Mouse (Mus musculus) 3T3-L1 (cell line): ENCODE results near the gene Gm45799.

Experiments used
- DNase-seq: peaks from one replicate; pipeline ENCODE4 v3.0.0-alpha.2; 2015; ENCODE audit warnings: low read depth, low spot score

Gene Gm45799

DNA sequence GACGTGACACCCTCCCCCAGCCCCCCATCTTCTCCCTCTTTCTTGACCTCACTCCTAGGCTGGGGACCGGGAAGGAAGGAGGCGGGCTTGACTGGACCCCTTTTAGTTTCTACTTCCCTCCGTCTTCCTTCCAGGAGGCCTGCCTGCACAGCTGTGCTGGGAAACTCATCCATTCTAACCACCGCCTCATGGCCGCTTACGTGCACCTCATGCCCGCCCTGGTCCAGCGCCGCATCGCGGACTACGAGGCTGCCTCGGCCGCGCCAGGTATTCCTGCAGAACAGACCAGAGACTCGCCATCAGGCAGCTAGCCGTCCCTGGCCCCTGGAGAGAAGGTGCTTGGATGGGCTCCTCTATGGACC is 523 bp downstream of the Gm45799 start:
- no peak for DNase-seq

DNA sequence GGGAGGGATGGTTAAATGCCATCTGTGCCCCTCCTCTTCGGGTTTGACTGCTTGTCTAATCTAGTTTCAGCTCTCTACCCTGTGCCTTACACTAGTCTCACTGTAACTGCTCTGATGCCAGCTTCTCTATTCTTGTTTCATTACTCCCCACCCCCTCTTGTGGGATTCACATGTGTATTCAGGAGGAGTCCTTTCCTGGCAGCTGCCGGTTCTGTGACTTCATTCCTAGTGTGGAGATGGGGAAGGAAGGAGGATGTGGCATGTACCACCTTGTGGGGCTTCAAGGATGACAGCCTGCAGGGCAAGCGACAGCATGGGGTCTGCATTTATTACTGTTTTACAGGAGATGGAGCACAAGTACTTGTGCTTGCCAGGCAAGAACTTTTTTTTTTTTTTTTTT is 1.6 kb downstream of the Gm45799 start:
- peak; percentile 46 for DNase-seq

DNA sequence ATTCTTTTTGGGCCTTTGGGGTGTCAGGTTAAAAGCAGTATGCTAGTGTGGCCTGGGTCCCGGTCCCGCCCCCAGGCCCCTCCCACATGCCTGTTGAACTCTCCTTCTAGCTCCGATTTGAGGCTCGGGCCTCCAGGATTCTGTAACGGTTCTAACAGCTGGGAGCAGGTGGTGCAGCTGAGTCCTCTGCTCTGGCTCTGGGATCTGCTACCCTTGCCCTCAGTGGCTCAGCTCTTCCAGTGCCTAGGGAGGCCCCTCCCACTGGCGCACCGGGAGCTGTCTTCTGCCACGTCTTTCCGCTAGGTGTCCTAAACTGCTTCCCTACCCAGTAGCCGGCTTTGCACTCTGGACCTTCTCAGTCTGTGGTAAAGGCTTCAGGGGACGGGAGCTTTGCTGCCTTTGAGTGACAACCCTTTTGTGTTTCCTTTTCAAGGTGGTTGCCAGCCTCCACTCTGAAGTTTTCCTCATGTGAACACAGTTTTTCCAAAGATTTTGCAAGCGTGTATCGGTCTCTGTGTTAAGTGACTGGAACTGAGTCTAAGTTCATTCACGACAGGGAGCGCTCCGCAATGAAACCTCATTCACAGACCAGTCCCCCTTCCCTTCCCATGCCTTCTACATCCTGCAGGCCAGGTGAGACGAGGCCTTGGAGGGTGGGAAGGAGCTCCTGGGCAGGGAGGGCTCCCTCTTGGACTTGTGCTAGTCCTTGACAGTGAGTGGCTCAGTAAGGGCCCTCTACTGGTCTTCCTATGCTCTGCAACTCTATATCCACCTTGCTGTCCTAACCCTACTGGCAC is 10.5 kb downstream of the Gm45799 start, which contains the start of gene Dnhd1:
Gene Dnhd1, plus strand, starts transcription at position 189 of the 797 bp plus-strand sequence.
- DNase-seq, result peak; percentile 86

DNA sequence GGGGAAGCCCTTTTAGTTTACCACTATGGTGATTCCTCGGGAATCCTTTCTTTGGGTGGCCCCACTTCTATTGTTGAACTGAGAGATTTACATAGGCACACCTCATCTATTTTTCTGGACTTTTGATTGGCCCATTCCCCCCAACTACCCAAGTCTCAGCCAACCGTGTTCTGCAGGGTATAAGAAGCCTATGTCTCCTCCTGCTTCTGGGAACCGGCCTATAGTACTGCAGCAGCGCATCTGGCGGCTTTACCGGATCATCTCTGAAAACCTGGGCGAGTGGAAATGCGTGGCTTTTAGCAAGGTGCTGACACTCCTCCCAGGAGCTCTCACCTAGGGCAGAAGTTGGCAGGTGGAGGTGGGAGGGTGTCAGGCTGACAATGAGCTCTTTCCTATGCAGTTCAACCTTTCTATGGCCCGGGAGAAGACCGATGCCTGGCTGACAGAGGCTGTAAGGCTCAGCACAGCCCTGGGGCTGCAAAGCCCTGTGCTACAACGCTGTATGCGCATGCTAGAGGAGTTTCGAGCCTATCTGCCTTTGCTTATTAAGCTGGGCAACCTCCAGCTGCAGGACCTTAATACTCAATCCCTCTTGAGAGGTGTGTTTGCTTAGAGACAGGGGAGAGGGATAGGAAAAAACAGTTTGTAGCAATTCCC is 45.3 kb downstream of the Gm45799 start:
- DNase-seq, result no peak

DNA sequence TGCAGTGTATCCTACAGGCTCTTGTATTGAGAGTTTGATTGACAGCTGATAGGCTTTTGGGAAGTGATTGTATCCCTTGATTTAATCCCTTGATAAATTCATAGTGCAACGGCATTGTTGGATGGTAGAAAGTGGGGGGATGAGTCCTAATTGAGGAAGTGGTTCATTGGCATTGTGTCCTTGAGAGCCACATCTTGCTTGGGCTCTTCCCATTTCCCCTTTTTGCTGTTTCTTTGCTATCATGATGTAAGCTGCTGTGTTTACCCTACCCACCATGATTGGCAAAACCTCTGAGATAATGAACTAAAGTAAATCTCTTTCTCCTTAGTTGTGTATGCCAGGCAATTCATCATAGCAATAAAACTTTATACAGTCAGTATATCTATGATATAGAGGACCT is 50.5 kb downstream of the Gm45799 start:
- no peak for DNase-seq

DNA sequence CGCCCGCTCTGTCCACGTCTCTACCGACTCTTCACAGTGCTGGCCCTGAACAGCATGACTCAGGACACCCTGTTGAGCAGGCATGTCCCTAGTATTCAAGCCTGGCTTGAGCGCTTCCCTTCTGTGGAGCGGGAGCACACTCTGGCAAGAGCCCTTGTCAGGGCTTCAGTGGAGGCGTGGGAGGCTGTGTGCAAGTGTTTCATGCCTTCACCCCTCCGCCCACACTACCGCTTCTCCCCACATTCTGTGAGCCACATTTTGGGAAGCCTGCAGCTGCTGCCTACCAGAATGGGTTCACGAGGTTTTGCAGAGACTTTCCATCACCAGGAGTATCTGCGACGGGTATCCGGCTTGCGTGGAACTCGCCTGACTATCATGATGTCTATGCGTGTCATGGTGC is 62.8 kb downstream of the Gm45799 start:
- DNase-seq, result no peak

DNA sequence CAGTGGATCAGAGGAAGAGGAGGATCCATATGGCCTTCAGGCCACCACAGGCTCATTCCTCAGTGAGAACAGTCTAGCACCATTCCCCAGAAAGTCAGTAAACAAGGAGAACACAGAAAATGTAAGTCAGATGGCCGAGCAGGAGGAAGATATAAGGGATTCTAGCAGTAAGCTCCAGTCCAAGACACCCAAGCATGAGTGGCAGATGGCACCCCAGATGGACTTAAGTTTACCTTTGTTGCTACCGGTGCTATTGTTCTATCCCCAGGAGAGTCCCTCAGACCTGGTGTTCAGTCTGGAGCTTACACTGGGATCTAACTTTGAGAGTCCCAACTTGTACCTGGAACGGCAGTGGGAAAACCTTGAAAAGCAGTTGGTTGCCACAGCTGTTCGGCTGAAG is 63.5 kb downstream of the Gm45799 start:
- DNase-seq, result no peak

DNA sequence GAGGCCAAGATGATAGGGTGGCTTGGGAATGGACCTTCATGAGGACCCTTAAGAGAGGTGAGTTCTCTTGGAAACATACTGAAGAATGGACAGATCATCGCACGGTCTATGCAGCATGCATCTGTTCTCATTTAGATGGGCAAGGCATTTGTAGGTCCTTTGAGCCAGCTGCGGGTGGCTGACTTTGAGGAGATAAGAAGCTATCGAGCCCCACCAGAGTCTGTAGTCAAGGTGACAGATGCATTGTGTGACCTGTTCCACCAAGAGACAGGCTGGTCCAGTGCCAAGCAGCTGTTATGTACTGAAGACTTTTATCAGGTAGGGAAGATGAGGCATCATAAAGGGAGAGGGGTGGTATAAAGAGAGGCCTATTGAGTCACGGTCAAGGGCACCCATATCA is 68.4 kb downstream of the Gm45799 start:
- no peak for DNase-seq

DNA sequence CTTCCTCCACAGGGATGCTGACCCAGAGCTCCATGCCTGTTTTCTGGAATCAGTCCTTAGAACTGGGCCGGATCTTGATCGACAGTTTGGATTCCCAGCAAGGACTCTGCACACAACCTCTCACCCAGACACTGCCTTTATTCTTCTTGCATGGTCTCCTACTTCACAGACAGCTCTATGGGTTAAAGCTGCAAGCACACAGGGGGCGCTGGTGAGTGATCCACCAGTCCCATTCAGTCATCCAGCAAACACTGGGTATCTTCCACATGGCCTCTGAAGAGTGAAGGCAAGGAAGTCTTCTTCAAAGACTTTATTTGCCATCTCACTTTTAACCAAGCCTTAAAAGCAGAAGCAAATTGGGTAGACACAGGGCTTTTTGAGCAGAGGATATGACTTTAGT is 75.0 kb downstream of the Gm45799 start:
- no peak for DNase-seq

DNA sequence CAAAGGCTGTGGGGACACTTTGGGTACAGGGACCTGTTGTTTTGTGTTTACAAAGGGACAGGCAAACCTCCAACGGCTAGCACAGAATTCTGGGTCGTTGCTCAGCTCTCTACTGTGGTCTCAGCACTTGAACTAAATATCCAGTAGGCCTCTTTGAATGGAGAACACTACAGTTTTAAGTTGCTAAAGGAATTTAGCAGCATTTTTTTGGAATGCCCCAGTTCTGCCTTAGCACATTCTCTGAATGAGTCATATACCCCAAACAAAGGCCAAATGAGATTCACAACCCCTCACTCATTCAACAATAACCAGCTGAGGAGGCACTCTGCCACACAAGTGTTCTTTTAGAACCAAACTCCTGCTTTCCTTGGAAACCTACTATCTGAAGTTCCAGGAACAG is 81.6 kb downstream of the Gm45799 start:
- no peak for DNase-seq

DNA sequence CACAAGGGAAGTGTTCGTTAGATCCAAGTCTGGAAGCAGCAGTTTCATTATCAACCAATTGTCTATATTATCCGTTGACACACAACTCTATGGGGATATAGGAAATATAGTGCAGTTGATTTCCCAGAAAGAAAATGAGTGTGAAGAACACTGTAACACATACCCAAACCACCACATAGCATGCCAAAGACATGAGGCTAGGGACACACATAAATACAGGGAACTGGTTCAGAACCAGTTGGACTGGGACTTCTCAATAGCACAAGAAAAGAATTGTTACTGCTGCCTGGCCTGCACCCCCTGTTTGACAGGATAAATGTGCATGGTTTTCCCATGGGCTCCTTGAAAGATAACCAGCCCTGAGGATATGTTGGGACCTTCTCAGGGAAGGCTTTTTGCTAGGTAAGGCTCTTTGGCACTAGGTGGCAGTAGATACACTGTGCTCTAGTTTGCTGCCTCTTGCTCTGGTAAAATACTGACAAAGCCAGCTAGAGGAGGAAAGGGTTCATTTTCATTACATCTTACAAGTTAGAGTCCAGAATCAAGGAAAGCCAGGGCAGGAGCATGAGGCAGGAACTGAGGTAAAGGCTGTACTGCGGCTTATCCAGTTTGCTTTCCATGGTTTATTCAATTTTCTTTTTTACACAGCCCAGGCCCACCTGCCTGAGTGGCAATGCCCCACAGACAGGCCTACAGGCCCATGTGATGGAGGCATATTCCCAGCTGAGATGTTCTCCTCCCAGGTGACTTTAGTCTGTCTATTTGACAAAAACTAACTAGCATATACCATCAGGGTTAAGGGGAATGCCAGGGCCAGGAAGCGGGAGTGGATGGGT is 86.0 kb downstream of the Gm45799 start:
- DNase-seq, result peak; percentile 82

DNA sequence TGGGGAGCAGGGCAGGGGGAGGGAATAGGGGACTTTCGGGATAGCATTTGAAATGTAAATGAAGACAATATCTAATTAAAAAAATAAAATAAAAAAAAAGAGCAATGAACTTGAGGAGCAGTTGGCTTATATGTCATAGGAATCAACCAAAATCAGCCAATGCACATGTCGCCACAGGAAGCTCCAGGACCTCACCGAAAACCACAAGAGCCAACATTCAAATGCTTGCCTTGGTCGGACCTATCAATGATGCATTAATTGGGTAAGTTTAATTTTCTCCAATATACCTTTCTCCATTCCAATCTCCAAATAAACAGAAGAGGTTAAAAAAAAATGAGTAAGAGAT is 86.6 kb downstream of the Gm45799 start:
- no peak for DNase-seq

DNA sequence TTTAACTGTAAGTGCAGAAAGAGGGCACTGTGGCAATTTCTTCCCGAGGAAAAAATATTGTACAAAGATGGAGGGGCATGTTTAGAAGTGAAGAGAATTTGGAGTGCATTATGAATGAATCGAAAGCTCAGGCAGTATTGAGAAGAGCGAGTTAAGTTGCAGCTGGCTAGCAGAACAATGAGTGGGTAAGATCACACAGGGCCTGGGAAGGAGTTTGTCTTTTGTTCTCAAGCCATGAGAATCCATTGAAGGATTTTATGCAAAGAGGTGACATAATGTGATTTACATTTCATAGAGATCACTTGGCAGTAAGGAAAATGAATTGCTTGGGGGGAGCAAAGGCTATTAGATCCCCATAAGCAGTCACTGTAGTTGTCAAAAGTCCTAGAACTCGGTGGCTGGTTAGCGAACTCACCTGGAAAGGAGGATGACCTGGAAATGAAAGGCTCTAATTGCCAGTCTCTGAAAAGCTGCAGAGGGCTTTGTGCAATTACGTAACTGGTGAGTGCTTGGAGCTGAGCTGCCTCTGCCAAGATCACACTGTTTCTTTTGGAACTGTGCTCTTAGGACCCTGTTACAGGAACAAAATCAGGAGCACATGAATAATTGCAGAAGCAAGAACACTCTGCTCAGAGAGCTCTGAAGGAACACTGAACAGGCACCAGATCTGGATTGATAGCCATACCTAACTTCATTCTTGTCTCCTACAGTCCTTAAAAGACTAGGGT is 88.5 kb downstream of the Gm45799 start:
- no peak for DNase-seq

DNA sequence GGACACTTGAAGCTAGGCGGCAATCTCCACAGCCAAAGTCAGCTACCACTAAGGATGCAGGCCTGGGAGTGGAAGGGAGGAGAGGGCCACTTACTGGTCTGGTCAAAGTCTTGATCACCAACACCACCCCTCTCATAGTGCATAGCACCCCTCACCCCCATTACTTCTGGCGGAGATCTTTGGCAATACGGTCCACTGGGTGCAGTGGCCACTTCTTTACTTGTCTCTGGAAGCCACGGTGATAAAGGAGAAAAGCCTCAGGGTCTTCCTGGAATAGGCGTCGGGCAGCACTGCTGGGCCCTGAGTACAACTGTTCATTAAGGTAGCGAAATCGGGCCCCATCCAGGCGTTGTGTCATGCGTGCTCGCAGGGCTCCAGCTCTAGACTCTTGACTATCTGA is 93.5 kb downstream of the Gm45799 start:
- no peak for DNase-seq
